Mouse (Mus musculus) limb, embryonic 13.5 days (tissue): ENCODE results near the gene Aldh3b3. TPM values are rescaled to one million over a fixed set of nuclear protein-coding genes. Genes with fewer than 3 reads are reported as not detected.
"Not testable (repeated sequence)": the region's sequence is repeated elsewhere in the genome, so short reads cannot be mapped to it uniquely, and the experiment has no call there.

ENCODE experiments used
- ATAC-seq: fragments of 200-750 bp; cut with Nextera tagmentation; 2 replicates; pipeline ENCODE4 v1.8.0; 2017; ENCODE audit warnings: low read depth, moderate number of reproducible peaks, moderate TSS enrichment; ENCODE audit not compliant: low FRiP score
- H3K27ac ChIP-seq: fragments of 300-500 bp; sonication (generic); 2 replicates; pipeline ENCODE4 v1.5.1; 2015; ENCODE audit warnings: inconsistent platforms, mild to moderate bottlenecking, moderate library complexity
- H3K27me3 ChIP-seq: fragments of 300-500 bp; sonication (generic); 2 replicates; pipeline ENCODE4 v1.6.1; 2015; ENCODE audit warnings: mild to moderate bottlenecking, inconsistent platforms
- H3K36me3 ChIP-seq: fragments of 300-500 bp; sonication (generic); 2 replicates; pipeline ENCODE4 v1.6.1; 2015; ENCODE audit warnings: inconsistent platforms, mild to moderate bottlenecking, moderate library complexity
- H3K4me1 ChIP-seq: fragments of 300-500 bp; sonication (generic); 2 replicates; pipeline ENCODE4 v1.6.1; 2015; ENCODE audit warnings: inconsistent platforms
- H3K4me2 ChIP-seq: fragments of 300-500 bp; sonication (generic); replicated peaks from 2 replicates; pipeline ENCODE4 v1.6.1; 2015; ENCODE audit warnings: inconsistent platforms, mild to moderate bottlenecking, moderate library complexity
- H3K4me3 ChIP-seq: fragments of 300-500 bp; sonication (generic); 2 replicates; pipeline ENCODE4 v1.5.1; 2015; ENCODE audit warnings: moderate library complexity, mild to moderate bottlenecking, inconsistent platforms
- H3K9ac ChIP-seq: fragments of 300-500 bp; sonication (generic); 2 replicates; pipeline ENCODE4 v1.6.1; 2015; ENCODE audit warnings: mild to moderate bottlenecking, inconsistent platforms
- H3K9me3 ChIP-seq: fragments of 300-500 bp; sonication (generic); 2 replicates; pipeline ENCODE4 v1.6.1; 2016; ENCODE audit warnings: inconsistent platforms
- WGBS: fragments of 180-500 bp; shearing (Covaris S2); methylation state at CpG from one replicate; pipeline ENCODE4 v1.1.7; 2015; 5-methylcytosine and 5-hydroxymethylcytosine counted together
- polyA plus RNA-seq: library from polyadenylated mRNA; unstranded; fragments of >200 nt; fragmentation: Nextera tagmentation; extraction: Ambion mirVana; gene quantifications from 2 replicates; pipeline ENCODE4 v1.2.1, GENCODE M21; 2015

Aldh3b3 gene
- polyA plus RNA-seq, 1 experiment from 2014 or later = 0.05 TPM

- Histone ChIP-seq H3K4me1 (no peaks in the 10 kb centered on the region), H3K36me3 (no peaks in the 10 kb centered on the region), H3K27me3 (no peaks in the 10 kb centered on the region), H3K4me3 (no peak overlapping the region), H3K4me2 (no peak overlapping the region), H3K9ac (no peak overlapping the region), H3K9me3 (no peaks in the 10 kb centered on the region), H3K27ac (no peak overlapping the region)
- 87% methylated on average over 5 of the region's 5 CpGs for WGBS
- ATAC-seq = no peak
Observed at GRCm38 (mm10) chr19:3960211-3960610, 1.8 kb downstream of the Aldh3b3 start.

- not testable (repeated sequence) for H3K27me3 ChIP-seq, H3K36me3 ChIP-seq, H3K27ac ChIP-seq, H3K4me1 ChIP-seq, H3K9me3 ChIP-seq, H3K4me2 ChIP-seq, H3K4me3 ChIP-seq, H3K9ac ChIP-seq, ATAC-seq
- 85% methylated on average over 6 of the region's 6 CpGs for WGBS
Observed at GRCm38 (mm10) chr19:3961805-3962204, 3.4 kb downstream of the Aldh3b3 start.

GRCm38 (mm10) chr19:3962469-3962868, 4.0 kb downstream of the Aldh3b3 start:
- WGBS = 14% methylated on average over 2 of the region's 2 CpGs
- no peak overlapping the region for H3K27ac ChIP-seq
- H3K4me1 ChIP-seq = no peaks in the 10 kb centered on the region
- no peak overlapping the region for H3K4me3 ChIP-seq
- H3K27me3 ChIP-seq = no peaks in the 10 kb centered on the region
- no peak overlapping the region for H3K9ac ChIP-seq
- no peaks in the 10 kb centered on the region for H3K9me3 ChIP-seq
- H3K4me2 ChIP-seq = no peak overlapping the region
- ATAC-seq = no peak
- H3K36me3 ChIP-seq = no peaks in the 10 kb centered on the region

GRCm38 (mm10) chr19:3964030-3964429, 5.6 kb downstream of the Aldh3b3 start:
- no peak for ATAC-seq
- no peak overlapping the region for H3K4me3 ChIP-seq
- WGBS = 76% methylated on average over 4 of the region's 4 CpGs
- no peaks in the 10 kb centered on the region for H3K36me3 ChIP-seq
- no peaks in the 10 kb centered on the region for H3K9me3 ChIP-seq
- no peaks in the 10 kb centered on the region for H3K4me1 ChIP-seq
- H3K9ac ChIP-seq = no peak overlapping the region
- no peak overlapping the region for H3K4me2 ChIP-seq
- no peak overlapping the region for H3K27ac ChIP-seq
- H3K27me3 ChIP-seq = no peaks in the 10 kb centered on the region

GRCm38 (mm10) chr19:3966330-3967075, 8.1 kb downstream of the Aldh3b3 start:
- H3K4me1 ChIP-seq = no peaks in the 10 kb centered on the region
- WGBS = 68% methylated on average over 11 of the region's 11 CpGs
- H3K36me3 ChIP-seq = no peaks in the 10 kb centered on the region
- no peak overlapping the region for H3K9ac ChIP-seq
- no peak overlapping the region for H3K4me2 ChIP-seq
- no peak overlapping the region for H3K27ac ChIP-seq
- H3K4me3 ChIP-seq = no peak overlapping the region
- H3K9me3 ChIP-seq = no peaks in the 10 kb centered on the region
- no peak for ATAC-seq
- no peaks in the 10 kb centered on the region for H3K27me3 ChIP-seq

- ATAC-seq = no peak
- Histone ChIP-seq H3K36me3 (no peaks in the 10 kb centered on the region), H3K4me2 (no peak overlapping the region), H3K9ac (no peak overlapping the region), H3K9me3 (no peaks in the 10 kb centered on the region), H3K27ac (no peak overlapping the region), H3K4me1 (peaks cover 2% of the 10 kb centered on the region; the same call in 1 of the 2 replicates), H3K4me3 (no peak overlapping the region), H3K27me3 (no peaks in the 10 kb centered on the region)
- WGBS = 49% methylated on average over 3 of the region's 3 CpGs
Observed at GRCm38 (mm10) chr19:3967258-3967657, 8.8 kb downstream of the Aldh3b3 start.

GRCm38 (mm10) chr19:3972229-3972628, 13.8 kb downstream of the Aldh3b3 start, which contains the start of gene Aldh3b2:
Aldh3b2 (plus strand) TSS chr19:3972328.
- no peak for ATAC-seq
- H3K27ac ChIP-seq = no peak within 1 kb of the TSS
- H3K4me1 ChIP-seq = peaks cover 5% of the 10 kb centered on the region; the same call in 1 of the 2 replicates
- H3K27me3 ChIP-seq = no peaks in the 10 kb centered on the region
- WGBS = 17% methylated on average over 9 of the region's 9 CpGs
- H3K9me3 ChIP-seq = no peaks in the 10 kb centered on the region
- H3K9ac ChIP-seq = no peak within 1 kb of the TSS
- no peak within 1 kb of the TSS for H3K4me2 ChIP-seq
- no peaks in the 10 kb centered on the region for H3K36me3 ChIP-seq
- H3K4me3 ChIP-seq = no peak within 1 kb of the TSS

- WGBS = 80% methylated on average over 6 of the region's 6 CpGs
- not testable (repeated sequence) for ATAC-seq, H3K36me3 ChIP-seq, H3K4me3 ChIP-seq, H3K9ac ChIP-seq, H3K27ac ChIP-seq, H3K27me3 ChIP-seq, H3K4me1 ChIP-seq, H3K9me3 ChIP-seq, H3K4me2 ChIP-seq
Observed at GRCm38 (mm10) chr19:3974608-3975007, 16.2 kb downstream of the Aldh3b3 start.

- Histone ChIP-seq H3K4me2 (no peak overlapping the region), H3K9ac (no peak overlapping the region), H3K27me3 (no peaks in the 10 kb centered on the region), H3K36me3 (no peaks in the 10 kb centered on the region), H3K27ac (no peak overlapping the region), H3K4me1 (peaks cover 9% of the 10 kb centered on the region; the same call in 1 of the 2 replicates), H3K9me3 (no peaks in the 10 kb centered on the region), H3K4me3 (no peak overlapping the region)
- WGBS = 64% methylated on average over 2 of the region's 2 CpGs
- no peak for ATAC-seq
Observed at GRCm38 (mm10) chr19:3975866-3976265, 17.4 kb downstream of the Aldh3b3 start.

GRCm38 (mm10) chr19:3980309-3980708, 21.9 kb downstream of the Aldh3b3 start:
- no peaks in the 10 kb centered on the region for H3K27me3 ChIP-seq
- H3K4me1 ChIP-seq = peaks cover 19% of the 10 kb centered on the region
- no peak overlapping the region for H3K4me2 ChIP-seq
- H3K9ac ChIP-seq = 0 out of 2 replicates have a peak overlapping the region, but pooled peaks have one; percentile 21
- H3K36me3 ChIP-seq = no peaks in the 10 kb centered on the region
- H3K27ac ChIP-seq = no peak overlapping the region
- no peak overlapping the region for H3K4me3 ChIP-seq
- 12% methylated on average over 4 of the region's 4 CpGs for WGBS
- peak; percentile 50 for ATAC-seq
- H3K9me3 ChIP-seq = no peaks in the 10 kb centered on the region

GRCm38 (mm10) chr19:3980917-3981316, 22.5 kb downstream of the Aldh3b3 start:
- no peak overlapping the region for H3K9ac ChIP-seq
- no peaks in the 10 kb centered on the region for H3K27me3 ChIP-seq
- no peak overlapping the region for H3K4me3 ChIP-seq
- no peaks in the 10 kb centered on the region for H3K36me3 ChIP-seq
- peaks cover 23% of the 10 kb centered on the region for H3K4me1 ChIP-seq
- H3K9me3 ChIP-seq = no peaks in the 10 kb centered on the region
- no peak for ATAC-seq
- WGBS = 67% methylated on average over 9 of the region's 9 CpGs
- no peak overlapping the region for H3K27ac ChIP-seq
- H3K4me2 ChIP-seq = no peak overlapping the region

GRCm38 (mm10) chr19:3983527-3984200, 25.2 kb downstream of the Aldh3b3 start:
- peak overlapping the region; percentile 52; the same call in 1 of the 2 replicates for H3K27ac ChIP-seq

More at GRCm38 (mm10) chr19:3983527-3984200, 25.2 kb downstream of the Aldh3b3 start:
- Histone ChIP-seq H3K4me3 (no peak overlapping the region), H3K4me1 (peaks cover 37% of the 10 kb centered on the region), H3K36me3 (no peaks in the 10 kb centered on the region), H3K4me2 (no peak overlapping the region), H3K9me3 (no peaks in the 10 kb centered on the region), H3K27me3 (no peaks in the 10 kb centered on the region), H3K9ac (no peak overlapping the region)
- WGBS = 45% methylated on average over 9 of the region's 9 CpGs
- no peak for ATAC-seq
